Mouse (Mus musculus) cerebellum, adult 2 months (tissue): ENCODE data around the gene Cd160.

ENCODE experiments used
- CTCF ChIP-seq: fragments of 200-500 bp; IDR thresholded peaks from 2 replicates; pipeline ENCODE4 v1.5.1; 2011; ENCODE audit warnings: low read depth, mild to moderate bottlenecking, control low read depth, low read length, moderate library complexity, borderline replicate concordance; ENCODE audit not compliant: insufficient read depth
- POLR2A ChIP-seq: fragments of 200-500 bp; IDR thresholded peaks from 2 replicates; pipeline ENCODE4 v1.6.1; 2011; ENCODE audit warnings: low read length, control low read depth, borderline replicate concordance; ENCODE audit not compliant: insufficient read depth

DNA sequence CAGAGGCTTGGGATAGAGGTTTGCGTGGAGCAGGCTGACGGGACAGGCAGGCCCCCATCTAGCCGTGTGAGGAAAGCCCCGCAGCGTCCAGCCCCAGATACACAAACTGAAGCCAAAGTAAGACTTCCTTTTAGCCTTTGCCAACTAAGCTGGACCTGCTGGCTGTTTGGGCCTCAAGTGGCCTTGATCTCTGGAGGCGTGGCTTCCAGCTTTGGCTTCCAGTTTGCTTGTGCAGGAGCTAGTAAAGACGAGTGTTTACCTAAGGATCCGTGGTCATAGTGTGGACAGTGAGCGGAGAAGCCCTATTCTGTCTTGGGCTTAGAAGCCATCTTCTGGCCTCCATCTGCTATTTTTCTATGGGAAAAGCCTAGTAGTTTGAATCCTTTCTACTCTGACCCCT is 16.7 kb upstream of the Cd160 start:
- no peak for TF ChIP-seq CTCF
- no peak for TF ChIP-seq POLR2A
